Mouse (Mus musculus) heart, adult 9 months (tissue): Measurements from ENCODE around the gene Ppip5k1.

Experiments
- DNase-seq, 2 experiments: peaks; one replicate each; pipeline ENCODE4 v3.0.0; 2022; ENCODE audit warnings: low spot score in 2 of 2

Ppip5k1 gene

GRCm38 (mm10) chr2:121299471-121299870 lies 55.7 kb downstream of the Ppip5k1 start:
- DNase-seq = no peak

- DNase-seq = no peak
Measured at GRCm38 (mm10) chr2:121298131-121298530, 57.1 kb downstream of the Ppip5k1 start.

GRCm38 (mm10) chr2:121297701-121298100 lies 57.5 kb downstream of the Ppip5k1 start:
- DNase-seq = no peak

GRCm38 (mm10) chr2:121296754-121297231 lies 58.4 kb downstream of the Ppip5k1 start:
- no peak for DNase-seq

GRCm38 (mm10) chr2:121295608-121296571 lies 59.3 kb downstream of the Ppip5k1 start:
- DNase-seq = peak; percentile 27 to 30

GRCm38 (mm10) chr2:121294753-121295607 lies 60.2 kb downstream of the Ppip5k1 start:
- DNase-seq = peak; percentile 40 to 52

GRCm38 (mm10) chr2:121294182-121294581 lies 61.0 kb downstream of the Ppip5k1 start:
- peak; percentile 76 to 78 for DNase-seq

- no peak for DNase-seq
Measured at GRCm38 (mm10) chr2:121292316-121293013, 62.7 kb downstream of the Ppip5k1 start.

GRCm38 (mm10) chr2:121289730-121290540 lies 65.3 kb downstream of the Ppip5k1 start:
- DNase-seq = no peak

GRCm38 (mm10) chr2:121288901-121289729 lies 66.1 kb downstream of the Ppip5k1 start, which contains the start of gene Map1a:
Gene Map1a, plus strand, starts transcription at chr2:121289600.
- peak; percentile 89 to 91 for DNase-seq

- no peak for DNase-seq
Measured at GRCm38 (mm10) chr2:121287850-121288249, 67.3 kb downstream of the Ppip5k1 start.

GRCm38 (mm10) chr2:121271928-121272516 lies 83.2 kb downstream of the Ppip5k1 start:
- DNase-seq = no peak

- DNase-seq = peak; percentile 97 to 99
Measured at GRCm38 (mm10) chr2:121271236-121271927, 83.8 kb downstream of the Ppip5k1 start, which contains the start of gene Trp53bp1. Gene Trp53bp1, minus strand, starts transcription at chr2:121271407.

GRCm38 (mm10) chr2:121270521-121271235 lies 84.5 kb downstream of the Ppip5k1 start:
- peak in 1 of 2 experiments; percentile 10 for DNase-seq

GRCm38 (mm10) chr2:121268446-121268845 lies 86.8 kb downstream of the Ppip5k1 start:
- DNase-seq = no peak
